Mouse (Mus musculus) ES-Bruce4 (cell line): Measurements from ENCODE around the gene Akr1b3. TPM values are rescaled to one million over a fixed set of nuclear protein-coding genes. Genes with fewer than 3 reads are reported as not detected.

Experiments used
- H3K27ac ChIP-seq: 2 replicates; pipeline ENCODE4 v1.5.1; 2012; ENCODE audit warnings: low read length, inconsistent platforms; ENCODE audit not compliant: insufficient read depth
- H3K27me3 ChIP-seq: 2 replicates; pipeline ENCODE4 v1.6.1; 2012; ENCODE audit warnings: mild to moderate bottlenecking, low read length, inconsistent platforms; ENCODE audit not compliant: control insufficient read depth, poor library complexity, insufficient read depth, severe bottlenecking
- H3K36me3 ChIP-seq: 2 replicates; pipeline ENCODE4 v1.6.1; 2012; ENCODE audit warnings: inconsistent platforms, mild to moderate bottlenecking, low read length, moderate library complexity; ENCODE audit not compliant: control insufficient read depth, poor library complexity, insufficient read depth, severe bottlenecking
- H3K4me1 ChIP-seq: one replicate; pipeline ENCODE4 v1.8.1; 2011; ENCODE audit warnings: low read length; ENCODE audit not compliant: control insufficient read depth, insufficient read depth
- H3K4me3 ChIP-seq: 2 replicates; pipeline ENCODE4 v1.5.1; 2011; ENCODE audit warnings: low read depth, mild to moderate bottlenecking, low read length
- H3K9ac ChIP-seq: 2 replicates; pipeline ENCODE4 v1.6.1; 2012; ENCODE audit warnings: low read depth, mild to moderate bottlenecking, inconsistent platforms; ENCODE audit not compliant: poor library complexity, severe bottlenecking
- H3K9me3 ChIP-seq: replicated peaks from 2 replicates; pipeline ENCODE4 v1.6.1; 2012; ENCODE audit warnings: mild to moderate bottlenecking, low read length, inconsistent platforms; ENCODE audit not compliant: control insufficient read depth, poor library complexity, insufficient read depth, severe bottlenecking
- CTCF ChIP-seq: IDR thresholded peaks from one replicate; pipeline ENCODE4 v1.8.1; 2011; ENCODE audit warnings: low read depth, low read length
- EP300 ChIP-seq: IDR thresholded peaks from 2 replicates; pipeline ENCODE4 v1.6.1; 2011; ENCODE audit warnings: low read depth, low read length; ENCODE audit not compliant: insufficient read depth
- POLR2A ChIP-seq: IDR thresholded peaks from one replicate; pipeline ENCODE4 v1.8.1; 2011; ENCODE audit warnings: low read length; ENCODE audit not compliant: insufficient read depth
- polyA plus RNA-seq: library from polyadenylated mRNA; stranded (reverse); fragments of >200 nt; gene quantifications from 2 replicates; pipeline ENCODE4 v1.2.4, GENCODE M21; 2011; ENCODE audit warnings: low read depth; ENCODE audit not compliant: missing spikeins, insufficient read depth, insufficient read length

Akr1b3 gene
- polyA plus RNA-seq, result 143 and 148 TPM in 2 replicates

GRCm38 (mm10) chr6:34316854-34317771 lies at the start of gene Akr1b3:
Gene Akr1b3 (minus strand): TSS chr6:34317478.
- no peak within 1 kb of the TSS for H3K27ac ChIP-seq
- TF ChIP-seq POLR2A (no peak), CTCF (no peak)

GRCm38 (mm10) chr6:34364217-34365136 lies 47.2 kb upstream of the Akr1b3 start:
- H3K4me3 ChIP-seq, result no peak overlapping the region
- no peak overlapping the region for H3K27ac ChIP-seq
- H3K27me3 ChIP-seq, result no peaks in the 10 kb centered on the region
- no peaks in the 10 kb centered on the region for H3K4me1 ChIP-seq
- TF ChIP-seq EP300 (no peak), POLR2A (no peak), CTCF (no peak)
- H3K36me3 ChIP-seq, result no peaks in the 10 kb centered on the region
- H3K9ac ChIP-seq, result no peak overlapping the region
- H3K9me3 ChIP-seq, result no peaks in the 10 kb centered on the region

More at GRCm38 (mm10) chr6:34316854-34317771, at the start of gene Akr1b3:
- Histone ChIP-seq H3K9me3 (no peaks in the 10 kb centered on the region), H3K4me1 (no peaks in the 10 kb centered on the region), H3K36me3 (peaks cover 5% of the 10 kb centered on the region; the same call in 1 of the 2 replicates), H3K27me3 (no peaks in the 10 kb centered on the region), H3K4me3 (peak within 1 kb of the TSS; percentile 85), H3K9ac (peak within 1 kb of the TSS; percentile 85)

- no peak for TF ChIP-seq EP300
- no peak for TF ChIP-seq CTCF
Measured at GRCm38 (mm10) chr6:34355841-34356240, 38.6 kb upstream of the Akr1b3 start.

GRCm38 (mm10) chr6:34355349-34355747 lies 38.1 kb upstream of the Akr1b3 start:
- Histone ChIP-seq H3K36me3 (no peaks in the 10 kb centered on the region), H3K4me1 (peaks cover 3% of the 10 kb centered on the region), H3K27me3 (no peaks in the 10 kb centered on the region), H3K9me3 (no peaks in the 10 kb centered on the region), H3K27ac (no peak overlapping the region), H3K9ac (no peak overlapping the region), H3K4me3 (no peak overlapping the region)
- no peak for TF ChIP-seq CTCF
- TF ChIP-seq POLR2A, result no peak
- TF ChIP-seq EP300, result no peak

More at GRCm38 (mm10) chr6:34355841-34356240, 38.6 kb upstream of the Akr1b3 start:
- no peak overlapping the region for H3K27ac ChIP-seq
- H3K27me3 ChIP-seq, result no peaks in the 10 kb centered on the region
- H3K9ac ChIP-seq, result no peak overlapping the region
- no peaks in the 10 kb centered on the region for H3K36me3 ChIP-seq
- peaks cover 3% of the 10 kb centered on the region for H3K4me1 ChIP-seq
- no peak overlapping the region for H3K4me3 ChIP-seq
- no peaks in the 10 kb centered on the region for H3K9me3 ChIP-seq

GRCm38 (mm10) chr6:34354354-34355348 lies 37.4 kb upstream of the Akr1b3 start:
- peaks cover 3% of the 10 kb centered on the region for H3K4me1 ChIP-seq
- no peaks in the 10 kb centered on the region for H3K36me3 ChIP-seq
- no peaks in the 10 kb centered on the region for H3K9me3 ChIP-seq
- TF ChIP-seq POLR2A (no peak), EP300 (no peak), CTCF (no peak)
- H3K9ac ChIP-seq, result no peak overlapping the region
- no peaks in the 10 kb centered on the region for H3K27me3 ChIP-seq
- no peak overlapping the region for H3K27ac ChIP-seq
- H3K4me3 ChIP-seq, result no peak overlapping the region
